20 mouse cellular contexts compared by ENCODE assay signal in the genomic region with DNA sequence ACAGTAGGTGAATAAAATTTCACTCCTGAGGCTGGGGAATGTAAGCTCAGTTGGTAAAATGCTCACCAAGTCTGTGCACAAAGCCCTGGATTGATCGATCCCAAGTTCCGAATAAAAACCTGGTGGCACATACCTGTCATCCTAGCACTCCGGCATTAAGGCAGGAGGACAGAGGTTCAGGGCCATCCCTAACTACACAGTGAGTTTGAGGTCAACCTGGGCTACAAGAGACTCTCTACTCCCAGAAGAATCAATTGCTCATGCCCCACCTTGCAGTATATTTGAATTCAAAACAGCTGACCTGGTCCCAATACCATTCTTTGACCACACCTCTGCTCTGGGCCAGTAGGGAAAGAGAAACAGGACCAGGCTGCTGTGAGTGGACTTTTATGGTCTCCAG. TPM values are rescaled to one million over a fixed set of nuclear protein-coding genes. Genes with fewer than 3 reads are reported as not detected.
A peak's percentile ranks its signal among the peaks of the same experiment; 100 is the strongest.
DNase-seq lines count a peak whose midpoint lies in the region; ATAC-seq lines count a peak whose summit lies in the region.
"Had no signal": no experiment of that assay in that cellular context is flagged by ENCODE, and none has a peak within 500 bp of the region (broad histone marks: within the 10 kb centered on the region; RNA-seq: fewer than 3 reads in every experiment).

No protein-coding gene starts in this region.

- no peak overlapping the region for H3K4me2 ChIP-seq in midbrain, embryonic 11.5 days
- H3K4me2 ChIP-seq in midbrain, embryonic 13.5 days (replicated peaks), result no peak overlapping the region

- H3K27ac ChIP-seq in midbrain, embryonic 11.5 days (ENCODE audit: low read depth, low read length), result no peak overlapping the region
- no peak overlapping the region for H3K27ac ChIP-seq in midbrain, embryonic 13.5 days

- intact Hi-C loops in heart, postnatal 14 days (cut with DNase I), result no loop called here

- ATAC-seq in midbrain, embryonic 11.5 days (ENCODE audit: low FRiP score), result no peak
- ATAC-seq in midbrain, embryonic 13.5 days, result no peak
- ATAC-seq: activated CD4-positive, CD25-positive, alpha-beta regulatory T cell, adult 4 months; CD4-positive, CD25-positive, alpha-beta regulatory T cell, adult 4 months; Patski had no signal

- H3K4me3 ChIP-seq in midbrain, embryonic 11.5 days (ENCODE audit: low read depth, low read length), result no peak overlapping the region
- no peak overlapping the region for H3K4me3 ChIP-seq in midbrain, embryonic 13.5 days (replicated peaks)

- no peaks in the 10 kb centered on the region for H3K9me3 ChIP-seq in midbrain, embryonic 11.5 days (ENCODE audit: control insufficient read depth, low read length)
- no peaks in the 10 kb centered on the region for H3K9me3 ChIP-seq in midbrain, embryonic 13.5 days
- H3K9me3 ChIP-seq: G1E had no signal

- 85% methylated on average over 3 of the region's 3 CpGs for WGBS in midbrain, embryonic 11.5 days
- WGBS in midbrain, embryonic 13.5 days, result 88% methylated on average over 3 of the region's 3 CpGs

- peak; percentile 60 for DNase-seq in heart, adult 11 months
- no peak for DNase-seq in heart, postnatal 14 days
- DNase-seq in midbrain, embryonic 11.5 days (ENCODE audit: low spot score, missing footprints), result peak; percentile 70
- DNase-seq: adrenal gland, adult 2 months; adrenal gland, adult 8-10 months; adrenal gland, postnatal 10 days; adrenal gland, postnatal 14 days; adrenal gland, postnatal 25 days; adrenal gland, postnatal 36 days; B cell, adult 2 months; cerebellum, adult 11 months; cerebellum, adult 11-12 months; cerebellum, adult 18-20 months had no signal

- no peaks in the 10 kb centered on the region for H3K4me1 ChIP-seq in midbrain, embryonic 11.5 days (ENCODE audit: control insufficient read depth, insufficient read depth, low read length)
- peaks cover 12% of the 10 kb centered on the region for H3K4me1 ChIP-seq in midbrain, embryonic 13.5 days (replicated peaks)

- H3K27me3 ChIP-seq in midbrain, embryonic 11.5 days (ENCODE audit: control insufficient read depth, insufficient read depth, low read length), result no peaks in the 10 kb centered on the region
- H3K27me3 ChIP-seq in midbrain, embryonic 13.5 days, result no peaks in the 10 kb centered on the region
- H3K27me3 ChIP-seq: CH12.LX had no signal

- no peak overlapping the region for H3K9ac ChIP-seq in midbrain, embryonic 11.5 days (ENCODE audit: low read length)
- H3K9ac ChIP-seq in midbrain, embryonic 13.5 days (replicated peaks), result no peak overlapping the region

- no peaks in the 10 kb centered on the region for H3K36me3 ChIP-seq in midbrain, embryonic 11.5 days (ENCODE audit: control insufficient read depth, insufficient read depth, low read length)
- no peaks in the 10 kb centered on the region for H3K36me3 ChIP-seq in midbrain, embryonic 13.5 days
- H3K36me3 ChIP-seq: G1E had no signal

RNA-seq across cellular contexts. Expression of a gene that starts 35.2 kb away (rescaled TPM):
- 1 to 10 TPM; 1.6 to 1.7 TPM for total RNA-seq in heart, postnatal 14 days (2021)
- 0.26 and 0.44 TPM in 2 replicates for polyA plus RNA-seq in midbrain, embryonic 11.5 days (2014; fragmentation: Nextera tagmentation; extraction: Ambion mirVana)
- 0.27 and 0.36 TPM in 2 replicates for polyA plus RNA-seq in midbrain, embryonic 13.5 days (2015; fragmentation: Nextera tagmentation; extraction: Ambion mirVana)
- total RNA-seq: MEL had no signal
- polyA plus RNA-seq: G1E had no signal

Comparison
In these comparisons a context has a peak if more than half of its experiments do, and no peak if none do; other contexts are left out.
1. DNase-seq: peak in heart, adult 11 months (single experiment) and midbrain, embryonic 11.5 days (single experiment); none in heart, postnatal 14 days (0 of 2).